Mouse (Mus musculus) gastrocnemius, postnatal 36 days (tissue): ENCODE data around the gene Cyp4b1. TPM values are rescaled to one million over a fixed set of nuclear protein-coding genes. Genes with fewer than 3 reads are reported as not detected.

ENCODE experiments used
- total RNA-seq, 2 experiments: library from RNA; stranded (reverse); gene quantifications; 2 replicates each; pipeline ENCODE4 v1.2.3; 2021

The Cyp4b1 gene
- total RNA-seq, 2 experiments from 2014 or later, result 2.5 to 3.6 TPM

Other genes starting within 250 kb of the Cyp4b1 start
- not detected for gene Cyp4a12b, start 236.1 kb downstream of the Cyp4b1 start, total RNA-seq
- gene Cyp4a30b, start 195.1 kb downstream of the Cyp4b1 start, total RNA-seq, result not detected
- under 1 TPM in 1 of 2 experiments, not detected in 1; 0.13 TPM for gene Cyp4a14, start 151.6 kb downstream of the Cyp4b1 start, total RNA-seq
- under 1 TPM in 1 of 2 experiments, not detected in 1; 0.15 TPM for gene Cyp4a10, start 129.5 kb downstream of the Cyp4b1 start, total RNA-seq
- not detected for gene Cyp4a31, start 84.1 kb downstream of the Cyp4b1 start, total RNA-seq
- gene Cyp4a32, start 46.8 kb downstream of the Cyp4b1 start, total RNA-seq, result not detected
- 10 to 100 TPM; 35.1 to 35.2 TPM for gene Efcab14, start 90.0 kb upstream of the Cyp4b1 start, total RNA-seq
- 1 to 10 TPM; 2.8 to 3.4 TPM for gene Tex38, start 133.3 kb upstream of the Cyp4b1 start, total RNA-seq
- gene Atpaf1, start 137.1 kb upstream of the Cyp4b1 start, total RNA-seq, result 10 to 100 TPM; 39.8 to 46.9 TPM
- 1 to 10 TPM; 1.8 to 3.1 TPM for gene Mob3c, start 180.4 kb upstream of the Cyp4b1 start, total RNA-seq
- 10 to 100 TPM; 22.9 to 24.7 TPM for gene Mknk1, start 191.5 kb upstream of the Cyp4b1 start, total RNA-seq
- gene Kncn, start 236.7 kb upstream of the Cyp4b1 start, total RNA-seq, result not detected
- not detected for gene 6430628N08Rik, start 242.9 kb upstream of the Cyp4b1 start, total RNA-seq